Mouse (Mus musculus) intestine, postnatal 0 days (tissue): Measurements from ENCODE around the gene Ltn1. TPM values are rescaled to one million over a fixed set of nuclear protein-coding genes. Genes with fewer than 3 reads are reported as not detected.
A peak's percentile ranks its signal among the peaks of the same experiment; 100 is the strongest.

Experiments
- ATAC-seq: fragments of 200-750 bp; cut with Nextera tagmentation; 2 replicates; pipeline ENCODE4 v1.8.0; 2017; ENCODE audit warnings: mild to moderate bottlenecking, moderate TSS enrichment, moderate library complexity
- H3K27ac ChIP-seq: fragments of 300-500 bp; sonication (generic); 2 replicates; pipeline ENCODE4 v1.5.1; 2014; ENCODE audit warnings: mild to moderate bottlenecking, low read depth, low read length, moderate library complexity
- H3K27me3 ChIP-seq: fragments of 300-500 bp; sonication (generic); replicated peaks from 2 replicates; pipeline ENCODE4 v1.6.1; 2014; ENCODE audit warnings: low read length, mixed read lengths; ENCODE audit not compliant: control insufficient read depth, insufficient read depth
- H3K36me3 ChIP-seq: fragments of 300-500 bp; sonication (generic); 2 replicates; pipeline ENCODE4 v1.6.1; 2014; ENCODE audit warnings: mild to moderate bottlenecking, moderate library complexity; ENCODE audit not compliant: control insufficient read depth, insufficient read depth
- H3K4me1 ChIP-seq: fragments of 300-500 bp; sonication (generic); replicated peaks from 2 replicates; pipeline ENCODE4 v1.6.1; 2014; ENCODE audit warnings: antibody characterized with exemption, low read length, mixed read lengths; ENCODE audit not compliant: control insufficient read depth, insufficient read depth
- H3K4me2 ChIP-seq: fragments of 300-500 bp; sonication (generic); replicated peaks from 2 replicates; pipeline ENCODE4 v1.6.1; 2014; ENCODE audit warnings: low read depth, mild to moderate bottlenecking, moderate library complexity
- H3K4me3 ChIP-seq: fragments of 300-500 bp; sonication (generic); 2 replicates; pipeline ENCODE4 v1.5.1; 2014; ENCODE audit warnings: low read depth, low read length
- H3K9ac ChIP-seq: fragments of 300-500 bp; sonication (generic); 2 replicates; pipeline ENCODE4 v1.6.1; 2014; ENCODE audit warnings: mild to moderate bottlenecking, low read depth, low read length
- H3K9me3 ChIP-seq: fragments of 300-500 bp; sonication (generic); 2 replicates; pipeline ENCODE4 v1.6.1; 2016; ENCODE audit warnings: mixed run types; ENCODE audit not compliant: control insufficient read depth
- CTCF ChIP-seq: sonication (generic); IDR thresholded peaks from 2 replicates; pipeline ENCODE4 v1.5.1; 2016; ENCODE audit warnings: low read depth, mild to moderate bottlenecking, control low read depth, antibody characterized with exemption, moderate library complexity
- WGBS: fragments of 180-500 bp; shearing (Covaris S2); extraction: QIAGEN DNeasy Blood & Tissue Kit; methylation state at CpG from one replicate; pipeline ENCODE4 v1.1.7; 2014; 5-methylcytosine and 5-hydroxymethylcytosine counted together
- polyA plus RNA-seq: library from polyadenylated mRNA; unstranded; fragments of >200 nt; fragmentation: Nextera tagmentation; extraction: Ambion mirVana; gene quantifications from 2 replicates; pipeline ENCODE4 v1.2.1, GENCODE M21; 2015

The Ltn1 gene
- polyA plus RNA-seq, 1 experiment from 2014 or later, result 7.9 TPM

DNA sequence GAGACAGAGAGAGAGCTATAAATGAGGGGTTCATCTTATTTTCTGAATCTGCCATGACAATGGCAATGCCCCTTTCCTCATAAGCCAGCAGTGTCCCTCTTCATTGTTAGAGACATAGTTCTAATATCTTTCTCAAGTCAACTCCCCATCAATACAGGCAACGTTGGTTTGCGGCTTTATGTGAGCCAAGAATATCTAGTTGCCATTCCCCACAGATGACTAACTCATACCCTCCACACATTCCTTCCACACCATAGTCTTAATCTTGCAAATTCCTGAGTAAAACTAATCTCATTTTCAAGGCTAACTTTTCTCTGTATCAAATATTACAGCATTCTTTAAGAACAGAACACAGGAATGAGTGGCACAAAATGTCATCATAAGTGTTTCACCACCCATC, 49.4 kb downstream of the Ltn1 start:
- Histone ChIP-seq H3K27me3 (no peaks in the 10 kb centered on the region), H3K4me3 (no peak overlapping the region), H3K9me3 (no peaks in the 10 kb centered on the region), H3K9ac (no peak overlapping the region), H3K4me1 (no peaks in the 10 kb centered on the region), H3K4me2 (no peak overlapping the region), H3K27ac (no peak overlapping the region), H3K36me3 (peaks cover 70% of the 10 kb centered on the region)
- WGBS, result 87% methylated on average over 2 of the region's 2 CpGs
- no peak for TF ChIP-seq CTCF
- no peak for ATAC-seq

DNA sequence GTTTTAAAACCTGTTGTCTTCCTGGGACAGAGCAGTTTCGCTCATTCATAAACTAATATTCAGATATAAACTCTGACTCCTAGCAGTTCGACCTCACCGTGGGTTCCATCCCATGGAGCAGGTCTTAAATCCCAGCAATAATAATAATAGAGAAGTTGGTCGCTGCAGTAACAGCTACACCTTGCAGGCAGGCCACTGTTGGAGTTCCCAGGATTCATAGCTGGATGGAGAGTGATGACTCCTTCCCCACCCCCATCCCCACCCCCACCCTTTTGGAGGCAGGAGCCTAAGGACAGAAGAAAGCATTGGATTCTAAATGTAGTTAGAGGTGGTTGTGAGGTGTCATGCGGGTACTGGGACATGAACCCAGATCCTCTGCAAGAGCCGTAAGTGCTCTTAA, 66.0 kb downstream of the Ltn1 start:
- H3K9me3 ChIP-seq, result no peaks in the 10 kb centered on the region
- H3K4me3 ChIP-seq, result no peak overlapping the region
- H3K4me2 ChIP-seq, result no peak overlapping the region
- peaks cover 28% of the 10 kb centered on the region; the same call in 1 of the 2 replicates for H3K36me3 ChIP-seq
- ATAC-seq, result no peak
- H3K9ac ChIP-seq, result no peak overlapping the region
- TF ChIP-seq CTCF, result no peak
- WGBS, result 85% methylated on average over 6 of the region's 6 CpGs
- no peaks in the 10 kb centered on the region for H3K4me1 ChIP-seq
- no peak overlapping the region for H3K27ac ChIP-seq
- H3K27me3 ChIP-seq, result no peaks in the 10 kb centered on the region

DNA sequence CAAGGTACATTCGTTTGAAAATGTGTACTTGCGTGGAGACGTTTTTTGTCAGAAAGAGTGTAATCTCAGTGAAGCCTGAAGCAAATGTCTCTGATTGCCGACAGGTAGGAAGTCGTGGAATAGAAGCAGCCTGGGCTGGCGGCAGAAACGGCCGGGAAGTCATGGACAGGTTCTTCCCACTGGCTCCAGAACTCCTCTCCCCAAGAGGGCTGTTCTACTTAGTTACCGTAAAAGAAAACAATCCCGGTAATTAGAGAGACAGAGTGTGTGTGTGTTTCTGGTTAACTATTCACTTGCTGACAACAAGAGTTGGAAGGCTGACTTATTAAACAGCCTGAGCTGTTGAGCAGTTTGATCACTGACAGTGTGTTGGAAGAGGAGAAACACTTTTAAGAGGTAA, 66.4 kb downstream of the Ltn1 start:
- no peak for ATAC-seq
- 56% methylated on average over 10 of the region's 10 CpGs for WGBS
- no peaks in the 10 kb centered on the region for H3K9me3 ChIP-seq
- no peaks in the 10 kb centered on the region for H3K4me1 ChIP-seq
- no peak for TF ChIP-seq CTCF
- no peaks in the 10 kb centered on the region for H3K27me3 ChIP-seq
- no peak overlapping the region for H3K4me2 ChIP-seq
- H3K36me3 ChIP-seq, result peaks cover 28% of the 10 kb centered on the region; the same call in 1 of the 2 replicates
- H3K27ac ChIP-seq, result no peak overlapping the region
- H3K4me3 ChIP-seq, result no peak overlapping the region
- H3K9ac ChIP-seq, result no peak overlapping the region

DNA sequence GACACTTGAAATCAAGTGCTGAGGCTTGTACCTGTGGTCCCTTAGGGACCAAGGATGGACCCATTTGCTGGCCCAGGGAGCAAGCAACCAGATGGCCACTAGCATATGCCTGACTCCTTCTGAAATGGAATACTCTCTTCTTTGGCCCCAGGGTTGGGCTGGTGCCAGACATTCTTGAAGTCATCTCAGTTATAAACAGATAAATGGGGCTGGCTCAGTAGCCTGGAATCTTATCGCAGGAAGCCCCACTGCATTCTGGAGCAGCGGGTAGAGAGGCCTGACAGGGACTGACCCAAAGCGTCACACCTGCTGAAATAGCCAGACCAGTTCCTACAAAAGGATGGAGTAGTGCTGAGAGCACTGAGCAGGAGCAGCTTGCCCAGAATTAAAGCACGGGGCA, 68.2 kb downstream of the Ltn1 start:
- no peak overlapping the region for H3K27ac ChIP-seq
- TF ChIP-seq CTCF, result no peak
- H3K9me3 ChIP-seq, result no peaks in the 10 kb centered on the region
- H3K36me3 ChIP-seq, result peaks cover 30% of the 10 kb centered on the region; the same call in 1 of the 2 replicates
- WGBS, result 63% methylated on average over 4 of the region's 4 CpGs
- H3K9ac ChIP-seq, result no peak overlapping the region
- no peak for ATAC-seq
- no peak overlapping the region for H3K4me2 ChIP-seq
- H3K27me3 ChIP-seq, result no peaks in the 10 kb centered on the region
- H3K4me3 ChIP-seq, result no peak overlapping the region
- H3K4me1 ChIP-seq, result no peaks in the 10 kb centered on the region

DNA sequence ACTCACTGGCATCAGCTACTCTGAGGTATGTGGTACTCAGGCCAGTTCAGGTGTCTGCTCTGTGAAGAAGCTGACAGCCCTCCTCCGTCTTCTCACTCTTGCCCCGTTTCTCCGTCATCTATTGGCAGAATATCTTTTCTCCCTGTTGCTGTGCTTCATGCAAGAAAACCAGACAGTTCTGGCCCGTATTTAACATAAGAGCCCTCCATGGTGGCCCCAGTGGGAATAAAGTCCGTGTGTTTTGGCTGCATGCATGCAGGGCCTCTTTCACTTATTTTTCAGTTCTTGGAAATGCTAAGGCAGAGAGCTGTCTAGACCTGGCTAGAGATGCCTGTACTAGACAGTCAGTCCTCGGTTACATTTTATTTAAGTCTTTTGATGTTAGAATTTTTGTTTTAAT, 72.3 kb downstream of the Ltn1 start:
- WGBS, result 90% methylated on average over 6 of the region's 6 CpGs

DNA sequence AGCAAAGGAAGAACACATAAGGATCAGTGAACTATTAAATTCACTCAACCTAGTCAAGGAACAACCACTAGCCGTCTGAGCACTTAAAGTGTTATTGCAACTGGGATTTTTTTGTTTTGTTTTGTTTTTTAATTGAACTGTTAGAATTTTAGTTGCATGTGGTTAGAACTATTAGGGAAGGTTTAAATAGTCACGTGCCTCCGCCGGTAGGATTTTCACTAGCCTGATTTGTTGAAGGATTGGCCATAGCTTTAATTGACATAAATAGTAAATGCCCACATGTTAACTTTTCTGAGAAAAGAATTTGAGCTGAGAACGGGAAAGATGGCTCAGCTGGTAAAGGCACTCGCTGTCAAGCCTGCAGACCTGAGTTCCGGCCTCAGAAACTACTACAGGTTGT, 77.7 kb downstream of the Ltn1 start:
- no peaks in the 10 kb centered on the region for H3K27me3 ChIP-seq
- H3K4me2 ChIP-seq, result peak overlapping the region; percentile 63
- no peak overlapping the region for H3K9ac ChIP-seq
- peaks cover 18% of the 10 kb centered on the region for H3K36me3 ChIP-seq
- peak overlapping the region; percentile 77 for H3K4me3 ChIP-seq
- TF ChIP-seq CTCF, result no peak
- H3K9me3 ChIP-seq, result no peaks in the 10 kb centered on the region
- no peak for ATAC-seq
- H3K27ac ChIP-seq, result no peak overlapping the region
- no peaks in the 10 kb centered on the region for H3K4me1 ChIP-seq
- WGBS, result 76% methylated on average over 7 of the region's 7 CpGs

More for the DNA sequence above, 72.3 kb downstream of the Ltn1 start:
- no peaks in the 10 kb centered on the region for H3K9me3 ChIP-seq
- TF ChIP-seq CTCF, result no peak
- no peak overlapping the region for H3K4me2 ChIP-seq
- no peaks in the 10 kb centered on the region for H3K4me1 ChIP-seq
- H3K9ac ChIP-seq, result no peak overlapping the region
- H3K36me3 ChIP-seq, result peaks cover 36% of the 10 kb centered on the region
- H3K27me3 ChIP-seq, result no peaks in the 10 kb centered on the region
- H3K27ac ChIP-seq, result no peak overlapping the region
- ATAC-seq, result no peak
- H3K4me3 ChIP-seq, result no peak overlapping the region

DNA sequence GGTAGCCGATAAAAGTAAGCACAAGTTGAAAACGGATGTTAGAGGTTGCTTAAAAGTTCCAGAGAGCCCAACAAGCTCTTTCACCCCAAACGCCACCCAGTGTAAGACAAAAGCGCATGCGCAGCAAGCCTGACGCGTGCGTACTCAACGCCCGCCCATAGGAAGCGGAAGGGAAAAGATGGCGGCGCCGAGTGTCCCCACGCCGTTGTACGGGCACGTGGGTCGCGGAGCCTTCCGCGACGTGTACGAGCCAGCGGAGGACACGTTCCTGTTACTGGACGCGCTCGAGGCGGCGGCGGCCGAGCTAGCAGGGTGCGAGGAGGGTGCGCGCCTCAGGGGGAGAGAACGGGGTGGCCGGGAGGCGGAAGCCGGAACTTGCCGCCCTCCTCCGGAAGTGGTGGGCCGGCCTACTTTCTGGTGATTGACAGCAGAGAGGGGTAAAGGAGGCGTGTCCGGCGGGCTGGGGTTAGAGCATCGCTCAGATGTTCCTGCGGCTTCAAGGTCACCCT, 78.3 kb downstream of the Ltn1 start, which contains the start of gene N6amt1:
Gene N6amt1 (plus strand): TSS at position 111 of the 509 bp plus-strand sequence.
- WGBS, result under 1% methylated on average over 48 of the region's 48 CpGs
- peak within 1 kb of the TSS; percentile 63 for H3K4me2 ChIP-seq
- TF ChIP-seq CTCF, result peak; percentile 31; the same call in 1 of the 2 replicates
- no peaks in the 10 kb centered on the region for H3K27me3 ChIP-seq
- H3K4me1 ChIP-seq, result no peaks in the 10 kb centered on the region
- peak within 1 kb of the TSS; percentile 91 for H3K27ac ChIP-seq
- H3K36me3 ChIP-seq, result peaks cover 15% of the 10 kb centered on the region
- H3K4me3 ChIP-seq, result peak within 1 kb of the TSS; percentile 77
- H3K9ac ChIP-seq, result peak within 1 kb of the TSS; percentile 65
- no peaks in the 10 kb centered on the region for H3K9me3 ChIP-seq
- peak; percentile 99 for ATAC-seq
